Mouse (Mus musculus): ENCODE results near the gene Bmp6.

Gene Bmp6

GRCm38 (mm10) chr13:38354284-38354683 is 9.4 kb downstream of the Bmp6 start:
- DNase-seq (ENCODE audit: low read depth) = no peak

GRCm38 (mm10) chr13:38359045-38359444 is 14.1 kb downstream of the Bmp6 start:
- no peak for DNase-seq (ENCODE audit: low read depth)

DNA sequence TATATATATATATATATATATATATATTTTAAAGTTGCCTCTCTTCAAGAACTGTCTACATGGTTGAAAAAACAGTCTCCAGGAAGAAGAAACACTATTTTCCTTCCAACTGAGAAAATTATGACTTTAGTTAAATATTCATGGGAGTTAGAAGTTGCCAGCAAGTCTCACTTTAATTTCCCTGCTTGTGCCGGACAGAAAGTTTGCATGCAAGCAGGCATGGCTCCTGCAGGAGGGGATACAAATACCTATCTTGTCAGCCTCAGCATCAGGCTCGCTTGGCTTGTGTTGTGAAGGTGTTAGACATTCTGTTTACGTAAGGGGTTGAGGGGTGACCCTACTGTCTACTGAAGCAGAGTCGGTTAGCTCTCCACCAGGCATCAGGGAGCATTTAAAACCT is 17.8 kb downstream of the Bmp6 start:
- DNase-seq (ENCODE audit: low read depth) = no peak

- DNase-seq (ENCODE audit: low read depth) = no peak
Observed at GRCm38 (mm10) chr13:38363869-38364268, 19.0 kb downstream of the Bmp6 start.

GRCm38 (mm10) chr13:38369624-38370023 is 24.7 kb downstream of the Bmp6 start:
- no peak for DNase-seq (ENCODE audit: low read depth)

DNA sequence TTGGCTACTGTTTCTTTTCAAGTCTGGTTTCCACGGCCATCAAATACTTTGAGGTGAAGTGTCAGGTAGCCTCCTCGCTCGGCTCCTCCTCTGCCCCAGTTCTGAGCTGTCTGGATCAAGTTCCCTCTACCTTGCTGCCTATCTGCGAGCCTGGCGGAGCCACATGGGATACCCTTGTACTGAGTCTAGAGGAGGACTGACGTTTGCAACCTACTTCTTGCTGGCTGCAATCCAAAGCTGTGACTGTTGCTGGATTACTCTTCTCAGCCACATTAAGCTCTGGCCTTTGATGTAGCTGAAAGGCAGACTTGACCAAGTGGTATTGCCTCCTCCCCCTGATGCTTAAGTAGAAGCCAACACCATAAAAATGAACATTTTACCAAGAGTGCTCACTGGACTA is 31.2 kb downstream of the Bmp6 start:
- DNase-seq (ENCODE audit: low read depth) = no peak

GRCm38 (mm10) chr13:38377355-38377754 is 32.4 kb downstream of the Bmp6 start:
- DNase-seq (ENCODE audit: low read depth) = no peak

DNA sequence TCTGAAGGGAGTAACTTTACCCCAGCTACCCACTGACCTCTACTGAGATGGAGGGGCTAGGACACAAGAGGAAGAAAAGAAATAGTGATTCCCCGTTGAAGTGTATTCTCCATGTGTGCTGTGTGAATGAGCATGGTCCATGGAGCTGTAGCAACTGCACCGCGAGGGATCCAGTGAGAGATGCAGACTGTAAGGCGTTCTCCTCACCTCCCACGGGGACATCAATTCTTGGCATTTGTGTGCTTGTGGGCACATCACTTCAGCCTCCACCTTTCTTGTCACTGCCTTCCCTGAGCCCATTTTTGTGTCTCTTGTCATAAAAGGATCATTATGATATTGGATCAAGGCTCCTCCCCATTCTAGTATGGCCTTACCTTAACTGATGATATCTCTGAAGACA is 34.9 kb downstream of the Bmp6 start:
- no peak for DNase-seq (ENCODE audit: low read depth)

GRCm38 (mm10) chr13:38386035-38386559 is 41.2 kb downstream of the Bmp6 start:
- no peak for DNase-seq (ENCODE audit: low read depth)

- DNase-seq (ENCODE audit: low read depth) = no peak
Observed at GRCm38 (mm10) chr13:38387453-38388040, 42.6 kb downstream of the Bmp6 start.

DNA sequence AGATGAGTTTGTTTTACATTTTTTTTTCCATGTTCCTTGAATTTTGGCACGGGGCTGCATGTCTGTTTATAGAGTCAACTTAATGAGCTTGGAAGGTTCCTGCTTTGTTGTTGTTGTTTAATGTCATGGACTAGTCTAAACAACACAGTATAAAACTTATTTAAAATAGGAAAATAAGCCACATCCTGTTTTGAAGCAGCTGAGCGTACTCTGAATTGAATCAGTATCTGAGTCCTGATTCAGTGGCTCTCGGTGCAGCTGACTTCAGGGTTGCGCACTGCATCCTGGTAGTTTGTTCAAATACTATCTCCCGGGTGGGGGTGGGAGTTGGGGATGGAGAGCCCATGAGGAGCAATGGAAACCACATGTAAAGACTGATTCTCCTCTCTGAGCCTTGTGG is 48.5 kb downstream of the Bmp6 start:
- no peak for DNase-seq (ENCODE audit: low read depth)

GRCm38 (mm10) chr13:38395026-38395425 is 50.1 kb downstream of the Bmp6 start:
- DNase-seq (ENCODE audit: low read depth) = no peak

GRCm38 (mm10) chr13:38397007-38397545 is 52.2 kb downstream of the Bmp6 start:
- DNase-seq (ENCODE audit: low read depth) = no peak

GRCm38 (mm10) chr13:38398658-38399057 is 53.8 kb downstream of the Bmp6 start:
- DNase-seq (ENCODE audit: low read depth) = no peak

GRCm38 (mm10) chr13:38400662-38401061 is 55.8 kb downstream of the Bmp6 start:
- no peak for DNase-seq (ENCODE audit: low read depth)

DNA sequence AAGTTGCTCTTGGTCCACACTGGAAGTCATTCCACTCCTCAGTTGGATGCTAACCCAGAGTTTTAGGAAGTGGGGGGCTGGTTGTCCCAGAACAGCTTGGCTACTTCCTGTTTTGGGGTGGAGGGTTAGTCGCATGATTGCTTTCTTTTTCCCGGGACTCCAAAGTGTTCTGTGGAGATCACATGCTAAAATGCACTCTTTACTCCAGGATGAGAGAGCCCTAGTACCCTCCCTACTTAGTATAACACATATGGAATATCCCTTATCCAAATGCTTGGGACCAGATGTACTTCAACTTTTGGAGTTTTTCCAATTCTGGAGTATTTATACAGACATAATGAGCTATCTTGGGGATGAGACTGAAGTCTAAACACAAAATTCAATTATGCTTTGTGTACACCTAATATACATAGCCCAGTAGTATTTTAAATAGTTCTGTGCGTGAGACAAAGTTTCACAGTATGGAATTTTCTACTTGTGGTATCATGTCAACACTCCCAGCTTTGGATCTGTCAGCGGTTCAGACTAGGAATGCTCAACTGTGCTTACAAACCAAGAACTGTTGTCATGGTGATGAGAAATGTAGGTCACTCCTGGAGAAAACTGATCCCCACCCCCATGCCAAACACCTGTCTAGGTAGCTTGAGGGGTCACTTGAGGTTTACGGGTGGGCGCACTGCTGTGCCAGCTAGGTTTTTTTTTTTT is 62.9 kb downstream of the Bmp6 start:
- no peak for DNase-seq (ENCODE audit: low read depth)

GRCm38 (mm10) chr13:38408636-38409035 is 63.7 kb downstream of the Bmp6 start:
- no peak for DNase-seq (ENCODE audit: low read depth)

- DNase-seq (ENCODE audit: low read depth) = no peak
Observed at GRCm38 (mm10) chr13:38410322-38410865, 65.5 kb downstream of the Bmp6 start.

GRCm38 (mm10) chr13:38419781-38420180 is 74.9 kb downstream of the Bmp6 start:
- no peak for DNase-seq (ENCODE audit: low read depth)

DNA sequence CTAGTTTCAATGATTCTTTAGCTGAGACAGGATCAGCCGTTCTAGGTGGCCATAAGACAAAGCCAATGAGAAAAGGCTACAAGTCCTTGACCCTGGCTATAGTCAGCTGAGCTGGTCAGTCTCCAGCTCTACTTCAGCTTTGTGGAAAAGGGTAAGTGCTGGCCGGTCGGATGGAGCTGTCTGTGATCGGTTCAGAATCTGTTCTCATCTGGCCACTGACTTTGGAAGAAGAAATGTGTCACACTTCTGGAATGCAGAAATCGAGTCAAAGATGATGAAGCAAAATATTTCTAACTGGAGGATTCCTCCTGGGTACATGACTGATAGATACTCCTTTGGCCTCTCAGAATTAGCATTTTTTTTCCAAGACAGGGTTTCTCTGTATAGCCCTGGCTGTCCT is 77.6 kb downstream of the Bmp6 start:
- no peak for DNase-seq (ENCODE audit: low read depth)

- no peak for DNase-seq (ENCODE audit: low read depth)
Observed at GRCm38 (mm10) chr13:38425294-38425693, 80.4 kb downstream of the Bmp6 start.

- DNase-seq (ENCODE audit: low read depth) = no peak
Observed at GRCm38 (mm10) chr13:38429671-38430070, 84.8 kb downstream of the Bmp6 start.

- no peak for DNase-seq (ENCODE audit: low read depth)
Observed at GRCm38 (mm10) chr13:38430075-38430474, 85.2 kb downstream of the Bmp6 start.

Measured in c-Kit-positive CD71-negative TER-119-negative erythroid progenitor cells, embryonic 14.5 days (primary cell).